Mouse (Mus musculus): ENCODE data around the gene Fnbp1. TPM values are rescaled to one million over a fixed set of nuclear protein-coding genes. Genes with fewer than 3 reads are reported as not detected.

Gene Fnbp1
- polyA plus RNA-seq, 1 experiment: 310 TPM

- no peak for DNase-seq
- WGBS: 79% methylated on average over 1 of the region's 1 CpGs
- no peaks in the 10 kb centered on the region for H3K4me1 ChIP-seq (ENCODE audit: control insufficient read depth, insufficient read depth, low read length)
- no peak overlapping the region for H3K27ac ChIP-seq (ENCODE audit: insufficient read depth, low read length)
- TF ChIP-seq POLR2A (IDR thresholded peaks at IDR 0.05; ENCODE audit: borderline replicate concordance, insufficient read depth, low read length): no peak
- no peak for TF ChIP-seq CTCF (IDR thresholded peaks at IDR 0.05; ENCODE audit: borderline replicate concordance, insufficient read depth, low read depth, low read length)
- no peak overlapping the region for H3K4me3 ChIP-seq (replicated peaks; ENCODE audit: insufficient read depth, low read depth, low read length)
- H3K27me3 ChIP-seq (ENCODE audit: control insufficient read depth, insufficient read depth, low read length): no peaks in the 10 kb centered on the region
These were observed 3.1 kb upstream of the Fnbp1 start for GRCm38 (mm10) chr2:31144901-31145300.

DNA sequence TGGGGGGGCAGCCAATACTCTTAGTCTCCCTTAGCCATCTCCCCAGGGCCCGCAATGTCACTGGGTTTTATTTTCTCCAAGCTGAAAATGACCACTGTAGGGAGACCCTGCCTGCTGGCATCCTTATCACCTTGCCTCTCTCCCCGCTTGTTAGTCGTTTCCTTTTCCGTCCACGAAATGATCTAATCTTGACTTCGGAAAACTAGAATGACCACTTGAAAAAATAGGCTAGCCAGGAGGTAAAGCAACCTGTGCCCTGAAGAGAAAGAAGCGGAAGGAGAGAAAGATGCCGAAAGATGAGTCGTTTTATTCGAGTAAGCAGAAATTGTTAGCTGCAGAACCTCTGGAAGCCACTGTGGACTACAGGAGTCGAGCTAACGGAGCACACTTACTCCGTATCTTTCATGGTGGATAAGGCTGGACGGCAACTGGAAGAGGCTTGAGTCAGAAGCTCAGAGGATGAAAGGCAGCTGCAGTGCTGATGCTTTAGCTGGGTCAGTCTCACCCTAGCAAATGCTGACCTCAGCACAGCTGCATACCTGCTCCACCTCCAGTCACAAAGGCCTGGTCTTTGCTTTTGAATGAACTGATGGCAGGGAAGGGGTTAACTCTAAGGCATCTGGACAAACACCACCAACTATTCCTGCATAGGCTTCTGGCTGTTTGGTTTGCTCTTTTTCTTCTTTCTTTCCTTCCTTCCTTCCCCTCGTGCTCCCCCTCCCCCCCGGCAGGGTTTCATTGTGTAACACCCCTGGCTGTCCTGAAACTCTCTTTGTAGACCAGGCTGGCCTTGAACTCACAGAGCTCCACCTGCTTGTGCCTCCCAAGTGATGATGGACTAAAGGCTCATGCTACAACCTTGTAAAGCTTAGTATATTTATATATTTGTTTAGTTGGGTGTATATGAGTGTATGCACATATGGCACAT lies 2.2 kb upstream of the Fnbp1 start:
- TF ChIP-seq POLR2A (IDR thresholded peaks at IDR 0.05; ENCODE audit: borderline replicate concordance, insufficient read depth, low read length): no peak
- no peak for TF ChIP-seq CTCF (IDR thresholded peaks at IDR 0.05; ENCODE audit: borderline replicate concordance, insufficient read depth, low read depth, low read length)
- Histone ChIP-seq H3K27me3 (ENCODE audit: control insufficient read depth, insufficient read depth, low read length) (no peaks in the 10 kb centered on the region), H3K27ac (ENCODE audit: insufficient read depth, low read length) (no peak overlapping the region), H3K4me3 (replicated peaks; ENCODE audit: insufficient read depth, low read depth, low read length) (no peak overlapping the region), H3K4me1 (ENCODE audit: control insufficient read depth, insufficient read depth, low read length) (no peaks in the 10 kb centered on the region)
- DNase-seq: no peak
- WGBS: 88% methylated on average over 16 of the region's 16 CpGs

GRCm38 (mm10) chr2:31143326-31143725 lies 1.5 kb upstream of the Fnbp1 start:
- Histone ChIP-seq H3K4me1 (ENCODE audit: control insufficient read depth, insufficient read depth, low read length) (no peaks in the 10 kb centered on the region), H3K4me3 (replicated peaks; ENCODE audit: insufficient read depth, low read depth, low read length) (no peak overlapping the region), H3K27me3 (ENCODE audit: control insufficient read depth, insufficient read depth, low read length) (no peaks in the 10 kb centered on the region), H3K27ac (ENCODE audit: insufficient read depth, low read length) (no peak overlapping the region)
- 87% methylated on average over 6 of the region's 6 CpGs for WGBS
- DNase-seq: no peak
- no peak for TF ChIP-seq CTCF (IDR thresholded peaks at IDR 0.05; ENCODE audit: borderline replicate concordance, insufficient read depth, low read depth, low read length)
- TF ChIP-seq POLR2A (IDR thresholded peaks at IDR 0.05; ENCODE audit: borderline replicate concordance, insufficient read depth, low read length): no peak

GRCm38 (mm10) chr2:31142505-31142904 lies 697 bp upstream of the Fnbp1 start:
- no peak for TF ChIP-seq CTCF (IDR thresholded peaks at IDR 0.05; ENCODE audit: borderline replicate concordance, insufficient read depth, low read depth, low read length)
- no peak for TF ChIP-seq POLR2A (IDR thresholded peaks at IDR 0.05; ENCODE audit: borderline replicate concordance, insufficient read depth, low read length)
- Histone ChIP-seq H3K27me3 (ENCODE audit: control insufficient read depth, insufficient read depth, low read length) (no peaks in the 10 kb centered on the region), H3K4me3 (replicated peaks; ENCODE audit: insufficient read depth, low read depth, low read length) (no peak overlapping the region), H3K4me1 (ENCODE audit: control insufficient read depth, insufficient read depth, low read length) (no peaks in the 10 kb centered on the region), H3K27ac (ENCODE audit: insufficient read depth, low read length) (peak overlapping the region; percentile 2; the same call in 1 of the 2 replicates)
- DNase-seq: no peak
- 46% methylated on average over 3 of the region's 3 CpGs for WGBS

- under 1% methylated on average over 77 of the region's 78 CpGs for WGBS
- peak; percentile 74 to 78 for DNase-seq
- peaks cover 5% of the 10 kb centered on the region for H3K4me1 ChIP-seq (ENCODE audit: control insufficient read depth, insufficient read depth, low read length)
These were observed 538 bp downstream of the Fnbp1 start for GRCm38 (mm10) chr2:31141074-31141866.

DNA sequence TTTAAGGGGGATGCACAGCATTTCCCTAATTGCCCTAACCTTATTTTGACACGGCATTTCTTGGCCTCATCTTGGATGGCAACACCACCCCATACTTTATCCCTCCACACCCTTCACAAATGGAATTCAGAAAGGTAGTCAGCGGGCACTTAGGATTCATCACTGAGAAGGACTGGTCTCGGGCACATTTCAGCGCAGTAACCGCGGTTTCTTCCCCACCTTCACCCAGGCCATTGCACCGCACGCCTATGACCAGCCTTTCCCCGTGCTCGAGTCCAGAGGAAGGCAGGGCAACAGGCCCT lies 1.1 kb downstream of the Fnbp1 start:
- peak overlapping the region; percentile 96 for H3K27ac ChIP-seq (ENCODE audit: insufficient read depth, low read length)
- TF ChIP-seq POLR2A (IDR thresholded peaks at IDR 0.05; ENCODE audit: borderline replicate concordance, insufficient read depth, low read length): no peak
- no peak for TF ChIP-seq CTCF (IDR thresholded peaks at IDR 0.05; ENCODE audit: borderline replicate concordance, insufficient read depth, low read depth, low read length)
- 1% methylated on average over 10 of the region's 10 CpGs for WGBS
- peak overlapping the region; percentile 92 for H3K4me3 ChIP-seq (replicated peaks; ENCODE audit: insufficient read depth, low read depth, low read length)
- peaks cover 8% of the 10 kb centered on the region for H3K4me1 ChIP-seq (ENCODE audit: control insufficient read depth, insufficient read depth, low read length)
- DNase-seq: no peak
- no peaks in the 10 kb centered on the region for H3K27me3 ChIP-seq (ENCODE audit: control insufficient read depth, insufficient read depth, low read length)

More at GRCm38 (mm10) chr2:31141074-31141866, 538 bp downstream of the Fnbp1 start:
- Histone ChIP-seq H3K27ac (ENCODE audit: insufficient read depth, low read length) (peak overlapping the region; percentile 96), H3K4me3 (replicated peaks; ENCODE audit: insufficient read depth, low read depth, low read length) (peak overlapping the region; percentile 92), H3K27me3 (ENCODE audit: control insufficient read depth, insufficient read depth, low read length) (no peaks in the 10 kb centered on the region)
- no peak for TF ChIP-seq POLR2A (IDR thresholded peaks at IDR 0.05; ENCODE audit: borderline replicate concordance, insufficient read depth, low read length)
- no peak for TF ChIP-seq CTCF (IDR thresholded peaks at IDR 0.05; ENCODE audit: borderline replicate concordance, insufficient read depth, low read depth, low read length)

- Histone ChIP-seq H3K4me1 (ENCODE audit: control insufficient read depth, insufficient read depth, low read length) (peaks cover 14% of the 10 kb centered on the region), H3K4me3 (replicated peaks; ENCODE audit: insufficient read depth, low read depth, low read length) (peak overlapping the region; percentile 92), H3K27me3 (ENCODE audit: control insufficient read depth, insufficient read depth, low read length) (no peaks in the 10 kb centered on the region), H3K27ac (ENCODE audit: insufficient read depth, low read length) (peak overlapping the region; percentile 96)
- TF ChIP-seq POLR2A (IDR thresholded peaks at IDR 0.05; ENCODE audit: borderline replicate concordance, insufficient read depth, low read length) (no peak), CTCF (IDR thresholded peaks at IDR 0.05; ENCODE audit: borderline replicate concordance, insufficient read depth, low read depth, low read length) (no peak)
- 3% methylated on average over 12 of the region's 12 CpGs for WGBS
- peak in 1 of 2 experiments; percentile 50 for DNase-seq
These were observed 1.6 kb downstream of the Fnbp1 start for GRCm38 (mm10) chr2:31139991-31140771.

All from cerebellum, adult 2 months (tissue).